ENCODE assay signal across 18 mouse cellular contexts in the genomic region with DNA sequence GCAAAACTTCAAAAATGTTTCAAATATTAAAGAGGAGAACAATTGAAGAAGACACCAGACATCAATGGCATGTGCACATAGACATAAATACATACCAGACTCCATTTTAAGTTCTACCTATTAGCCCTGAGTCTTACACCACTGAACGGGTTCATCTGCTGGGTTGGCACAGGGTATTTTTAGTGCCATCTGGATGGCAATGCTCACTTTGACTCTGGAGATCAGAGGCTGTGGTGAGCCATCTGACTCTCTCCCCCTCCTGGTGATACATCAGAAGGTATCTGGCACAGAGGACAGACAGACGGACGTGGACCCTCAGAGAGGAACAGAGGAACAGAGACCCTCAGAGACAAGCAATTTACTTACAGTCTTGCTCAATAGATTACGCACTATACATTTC.
DNase-seq lines count a peak whose midpoint lies in the region; ATAC-seq and TF ChIP-seq lines count a peak whose summit lies in the region.
"Had no signal": no experiment of that assay in that cellular context is flagged by ENCODE, and none has a peak within 500 bp of the region (broad histone marks: within the 10 kb centered on the region; RNA-seq: fewer than 3 reads in every experiment).

No protein-coding gene starts in this region.

- no peaks in the 10 kb centered on the region for H3K27me3 ChIP-seq in hindbrain, embryonic 15.5 days
- H3K27me3 ChIP-seq in hindbrain, embryonic 14.5 days (ENCODE audit: control insufficient read depth, insufficient read depth, low read length): no peaks in the 10 kb centered on the region
- H3K27me3 ChIP-seq in thymus, adult 2 months (ENCODE audit: control insufficient read depth, insufficient read depth, low read length): no peaks in the 10 kb centered on the region
- H3K27me3 ChIP-seq: CH12.LX; liver, embryonic 13.5 days had no signal

- H3K36me3 ChIP-seq in hindbrain, embryonic 15.5 days: no peaks in the 10 kb centered on the region
- no peaks in the 10 kb centered on the region for H3K36me3 ChIP-seq in hindbrain, embryonic 14.5 days (replicated peaks; ENCODE audit: control insufficient read depth, insufficient read depth)
- no peaks in the 10 kb centered on the region for H3K36me3 ChIP-seq in thymus, adult 2 months (ENCODE audit: control insufficient read depth, insufficient read depth, low read length)
- H3K36me3 ChIP-seq: forebrain, embryonic 10.5 days; limb, embryonic 13.5 days; liver, embryonic 13.5 days had no signal

- no peak overlapping the region for H3K27ac ChIP-seq in hindbrain, embryonic 15.5 days (replicated peaks)
- no peak overlapping the region for H3K27ac ChIP-seq in hindbrain, embryonic 14.5 days
- peak overlapping the region; percentile 33; the same call in 1 of the 2 replicates for H3K27ac ChIP-seq in left cerebral cortex, adult 2 months
- H3K27ac ChIP-seq in thymus, adult 2 months (ENCODE audit: control insufficient read depth, insufficient read depth, low read length): no peak overlapping the region
- H3K27ac ChIP-seq: forebrain, embryonic 10.5 days; limb, embryonic 13.5 days; liver, embryonic 13.5 days; stomach, postnatal 0 days had no signal

- no peak for TF ChIP-seq POLR2A in thymus, adult 2 months (IDR thresholded peaks at IDR 0.05; ENCODE audit: control insufficient read depth, extremely low read depth, insufficient read depth, low read length, poor library complexity)

- H3K4me1 ChIP-seq in hindbrain, embryonic 15.5 days (replicated peaks): peaks cover 4% of the 10 kb centered on the region; the same call in 1 of the 2 replicates
- H3K4me1 ChIP-seq in hindbrain, embryonic 14.5 days (replicated peaks; ENCODE audit: control insufficient read depth, insufficient read depth, low read length): peaks cover 6% of the 10 kb centered on the region; the same call in 1 of the 2 replicates
- no peaks in the 10 kb centered on the region for H3K4me1 ChIP-seq in thymus, adult 2 months (replicated peaks; ENCODE audit: control insufficient read depth, insufficient read depth, low read length)
- H3K4me1 ChIP-seq: limb, embryonic 13.5 days; liver, embryonic 13.5 days had no signal

- no peak overlapping the region for H3K4me3 ChIP-seq in hindbrain, embryonic 15.5 days
- H3K4me3 ChIP-seq in hindbrain, embryonic 14.5 days (replicated peaks; ENCODE audit: low read length): no peak overlapping the region
- no peak overlapping the region for H3K4me3 ChIP-seq in left cerebral cortex, adult 2 months
- no peak overlapping the region for H3K4me3 ChIP-seq in thymus, adult 2 months (ENCODE audit: control insufficient read depth, insufficient read depth, low read length)
- H3K4me3 ChIP-seq: forebrain, embryonic 10.5 days; limb, embryonic 13.5 days; liver, embryonic 13.5 days had no signal

- ATAC-seq in hindbrain, embryonic 15.5 days (ENCODE audit: low FRiP score, low read depth): 0 out of 2 replicates have a peak, but pooled peaks have one; percentile 60
- no peak for ATAC-seq in hindbrain, embryonic 14.5 days (ENCODE audit: low FRiP score)
- ATAC-seq: intestine, embryonic 16.5 days had no signal

- no peak for TF ChIP-seq CTCF in left cerebral cortex, adult 2 months (IDR thresholded peaks at IDR 0.05)
- no peak for TF ChIP-seq CTCF in thymus, adult 2 months (IDR thresholded peaks at IDR 0.05; ENCODE audit: borderline replicate concordance, control insufficient read depth, extremely low read depth, insufficient read depth, low read length, poor library complexity)

- no peaks in the 10 kb centered on the region for H3K9me3 ChIP-seq in hindbrain, embryonic 15.5 days
- no peaks in the 10 kb centered on the region for H3K9me3 ChIP-seq in hindbrain, embryonic 14.5 days (ENCODE audit: control insufficient read depth, low read length)
- H3K9me3 ChIP-seq: forebrain, embryonic 10.5 days; limb, embryonic 13.5 days; liver, embryonic 13.5 days had no signal

- DNase-seq in hindbrain, embryonic 14.5 days (ENCODE audit: low spot score): no peak
- DNase-seq in left cerebral cortex, adult 2 months (ENCODE audit: extremely low spot score in 1 of 2, low spot score in 2 of 2): no peak
- DNase-seq in left cerebral cortex, adult 8-10 months (ENCODE audit: low spot score in 2 of 2): no peak
- DNase-seq in cerebellum, adult 18-20 months: peak; percentile 26 to 45
- DNase-seq in cerebellum, postnatal 25 days: peak; percentile 62 to 73
- no peak for DNase-seq in thymus, adult 2 months
- no peak for DNase-seq in natural killer cell, adult 2 months (ENCODE audit: low spot score in 2 of 2)
- DNase-seq: gastrocnemius, postnatal 25 days; kidney, postnatal 10 days; liver, embryonic 13.5 days; lung, postnatal 36 days had no signal

- intact Hi-C loops in left cerebral cortex, adult 2 months (cut with DNase I): loop anchor here (5.0 to 10.0 kb wide), 3 partner anchors 49 to 717 kb away; no protein-coding TSS in a partner anchor

- WGBS in hindbrain, embryonic 15.5 days: 79% methylated on average over 4 of the region's 4 CpGs
- 87% methylated on average over 4 of the region's 4 CpGs for WGBS in hindbrain, embryonic 14.5 days
- 79% methylated on average over 4 of the region's 4 CpGs for WGBS in thymus, adult 2 months

- H3K9ac ChIP-seq in hindbrain, embryonic 15.5 days: no peak overlapping the region
- H3K9ac ChIP-seq in hindbrain, embryonic 14.5 days: no peak overlapping the region
- H3K9ac ChIP-seq: limb, embryonic 13.5 days; liver, embryonic 13.5 days; lung, embryonic 14.5 days had no signal

- no peak overlapping the region for H3K4me2 ChIP-seq in hindbrain, embryonic 15.5 days
- H3K4me2 ChIP-seq in hindbrain, embryonic 14.5 days (replicated peaks): no peak overlapping the region
- H3K4me2 ChIP-seq: limb, embryonic 13.5 days; liver, embryonic 13.5 days; lung, embryonic 14.5 days had no signal

Comparison
In these comparisons a context has a peak if more than half of its experiments do, and no peak if none do; other contexts are left out.
1. DNase-seq: peak in cerebellum, adult 18-20 months (2 of 2) and cerebellum, postnatal 25 days (2 of 2); none in hindbrain, embryonic 14.5 days (single experiment), left cerebral cortex, adult 2 months (0 of 2), left cerebral cortex, adult 8-10 months (0 of 2), thymus, adult 2 months (single experiment) and natural killer cell, adult 2 months (0 of 2).